Mouse (Mus musculus): ENCODE data around the gene Exph5.

DNA sequence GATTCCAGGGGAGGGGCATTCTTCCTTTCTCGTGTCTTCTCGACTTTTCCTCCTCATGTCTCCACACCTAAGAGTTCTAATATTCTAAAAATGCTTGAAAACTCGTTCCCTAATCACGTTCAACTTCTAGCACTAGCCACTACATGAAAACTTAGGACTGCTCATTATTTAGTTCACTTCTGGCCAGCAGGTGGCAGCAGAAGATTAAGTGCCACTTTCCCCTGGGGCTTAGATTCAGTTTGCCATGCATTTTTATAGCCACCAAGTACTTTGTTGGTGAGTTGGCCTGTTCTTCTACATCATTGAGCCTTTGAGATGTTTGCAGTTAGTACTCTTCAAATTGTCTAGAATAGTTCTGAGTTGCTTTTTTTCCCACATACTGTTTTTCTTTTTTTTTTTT is 47.1 kb upstream of the Exph5 start:
- TF ChIP-seq POLR2A (IDR thresholded peaks at IDR 0.05; ENCODE audit: low read depth, low read length), result no peak
- TF ChIP-seq CTCF (conservative IDR thresholded peaks at IDR 0.05; ENCODE audit: insufficient read depth, insufficient read length, low read depth, low read length), result peak; percentile 82

All from kidney, adult 2 months (tissue).